Mouse (Mus musculus): ENCODE results near the gene Runx3. TPM values are rescaled to one million over a fixed set of nuclear protein-coding genes. Genes with fewer than 3 reads are reported as not detected.

Runx3 gene
- polyA plus RNA-seq, 1 experiment from 2014 or later = not detected

DNA sequence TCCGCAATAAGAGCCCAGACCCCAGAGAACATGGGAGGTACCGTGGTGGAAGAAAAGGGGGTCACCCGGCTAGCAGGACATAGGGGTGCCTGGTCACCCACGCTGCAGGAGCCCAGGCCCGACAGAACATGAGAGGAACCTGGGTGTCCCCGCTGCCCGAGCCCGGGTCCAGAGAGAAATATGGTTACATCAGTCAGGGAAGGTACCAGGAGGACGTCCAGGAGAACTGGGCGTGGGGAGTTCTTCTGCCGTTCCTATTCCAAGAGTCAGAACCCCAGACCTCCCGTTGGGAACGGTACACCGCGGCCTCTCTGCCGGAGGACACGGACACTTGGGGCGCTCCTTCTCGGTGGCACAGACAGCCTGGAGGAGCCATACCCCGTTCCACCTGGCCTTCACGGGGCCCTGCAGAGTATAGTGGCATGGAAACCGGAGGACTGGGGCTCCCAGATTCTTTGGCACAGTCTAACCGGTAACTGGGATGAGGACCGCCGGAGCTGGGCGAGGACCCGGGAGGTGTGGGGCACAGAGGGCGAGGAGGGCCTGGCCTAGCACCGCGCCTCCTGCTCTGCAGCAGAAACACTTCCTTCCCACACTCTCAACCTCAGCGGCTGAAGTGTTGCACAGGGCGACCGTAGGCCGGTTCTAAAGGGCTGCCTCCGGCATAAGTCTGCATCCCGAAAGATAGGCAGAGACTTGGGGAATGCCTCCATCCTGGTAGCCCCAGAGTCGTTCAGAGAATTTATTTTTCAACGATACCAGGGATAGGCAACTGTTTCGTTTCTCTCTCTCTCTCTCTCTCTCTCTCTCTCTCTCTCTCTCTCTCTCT, 33.0 kb downstream of the Runx3 start:
- ATAC-seq (replicated peaks) = no peak
- WGBS = 1% methylated on average over 39 of the region's 39 CpGs
- Histone ChIP-seq H3K27ac (no peak overlapping the region), H3K4me1 (peaks cover 11% of the 10 kb centered on the region; the same call in 1 of the 2 replicates), H3K9me3 (no peaks in the 10 kb centered on the region), H3K9ac (no peak overlapping the region), H3K4me3 (no peak overlapping the region), H3K36me3 (replicated peaks) (no peaks in the 10 kb centered on the region), H3K27me3 (replicated peaks) (peaks cover 92% of the 10 kb centered on the region), H3K4me2 (no peak overlapping the region)

DNA sequence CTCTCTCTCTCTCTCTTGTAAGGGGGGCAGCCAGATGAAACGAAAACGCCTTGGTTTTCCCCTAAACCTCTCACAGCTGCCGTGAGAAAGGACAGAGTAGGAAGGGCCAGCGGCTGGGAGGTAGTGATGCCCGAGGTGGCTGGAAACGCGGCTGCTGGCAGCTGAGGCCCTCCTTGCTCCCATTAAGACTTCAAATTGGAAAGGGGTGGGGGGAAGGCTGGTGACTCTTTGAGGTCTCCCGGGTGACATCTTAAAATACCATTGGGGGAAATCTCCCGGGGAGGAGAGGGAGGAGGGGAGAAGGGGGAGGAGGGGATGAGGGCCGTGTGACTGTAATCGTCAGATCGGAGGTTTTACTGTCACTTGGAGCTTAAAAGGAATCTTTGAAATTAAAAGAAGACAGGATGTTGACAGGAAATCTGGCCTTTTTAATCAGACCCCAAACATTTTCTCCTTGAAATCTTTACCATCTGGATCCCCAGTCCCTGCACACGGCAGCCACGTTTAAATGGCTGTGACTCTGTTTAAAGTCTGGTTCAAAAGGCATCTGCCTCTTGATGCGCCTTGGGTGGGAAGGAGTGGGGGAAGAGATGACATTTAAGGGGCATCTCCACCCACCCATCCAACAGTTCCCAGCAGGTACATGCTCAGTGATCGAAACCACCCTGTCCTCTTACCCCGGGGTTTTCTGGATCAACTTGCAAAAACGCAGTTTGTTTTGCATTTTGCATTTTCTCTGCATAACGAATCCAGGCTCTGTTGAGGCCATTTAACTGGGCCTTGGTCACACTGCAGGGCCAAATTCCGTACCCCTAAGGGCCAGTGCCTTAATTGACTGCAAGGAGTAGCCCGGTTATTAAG, 33.9 kb downstream of the Runx3 start:
- ATAC-seq (replicated peaks) = no peak
- H3K4me3 ChIP-seq = no peak overlapping the region
- peaks cover 92% of the 10 kb centered on the region for H3K27me3 ChIP-seq (replicated peaks)
- H3K4me2 ChIP-seq = no peak overlapping the region
- H3K9ac ChIP-seq = no peak overlapping the region
- no peak overlapping the region for H3K27ac ChIP-seq
- no peaks in the 10 kb centered on the region for H3K36me3 ChIP-seq (replicated peaks)
- under 1% methylated on average over 21 of the region's 21 CpGs for WGBS
- peaks cover 11% of the 10 kb centered on the region; the same call in 1 of the 2 replicates for H3K4me1 ChIP-seq
- H3K9me3 ChIP-seq = no peaks in the 10 kb centered on the region

DNA sequence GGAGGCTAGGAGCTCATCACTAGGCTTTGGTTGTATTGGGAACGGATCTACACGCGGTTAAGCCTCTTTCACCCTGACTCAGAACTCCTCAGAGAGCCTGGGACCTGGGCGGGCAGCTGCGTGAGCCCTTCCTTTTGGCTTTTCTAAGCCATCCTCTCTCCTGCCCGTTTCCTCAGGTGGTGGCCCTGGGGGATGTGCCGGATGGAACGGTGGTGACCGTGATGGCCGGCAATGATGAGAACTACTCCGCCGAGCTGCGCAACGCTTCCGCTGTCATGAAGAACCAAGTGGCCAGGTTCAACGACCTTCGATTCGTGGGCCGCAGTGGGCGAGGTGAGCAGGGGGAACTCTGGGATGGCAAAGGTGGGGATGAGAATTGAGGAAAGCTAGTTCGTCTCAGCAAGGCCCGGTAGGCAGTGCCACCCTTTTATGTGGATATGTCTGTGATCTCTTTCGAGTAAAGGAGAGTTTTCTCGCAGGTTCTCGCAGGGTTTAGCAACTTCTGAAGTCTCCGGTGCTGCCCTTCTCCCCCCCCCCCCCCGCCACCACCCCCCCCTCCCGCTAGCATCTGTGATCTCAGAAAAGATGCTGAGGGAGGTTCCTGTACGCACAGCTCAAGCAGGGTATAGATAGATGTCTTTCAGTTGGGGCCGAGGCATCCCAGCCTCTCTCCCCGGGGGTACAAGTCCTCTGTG, 34.8 kb downstream of the Runx3 start:
- no peak overlapping the region for H3K4me2 ChIP-seq
- no peaks in the 10 kb centered on the region for H3K9me3 ChIP-seq
- no peak for ATAC-seq (replicated peaks)
- H3K36me3 ChIP-seq (replicated peaks) = no peaks in the 10 kb centered on the region
- no peak overlapping the region for H3K4me3 ChIP-seq
- H3K4me1 ChIP-seq = peaks cover 11% of the 10 kb centered on the region; the same call in 1 of the 2 replicates
- WGBS = under 1% methylated on average over 29 of the region's 31 CpGs
- no peak overlapping the region for H3K9ac ChIP-seq
- peaks cover 89% of the 10 kb centered on the region for H3K27me3 ChIP-seq (replicated peaks)
- no peak overlapping the region for H3K27ac ChIP-seq

DNA sequence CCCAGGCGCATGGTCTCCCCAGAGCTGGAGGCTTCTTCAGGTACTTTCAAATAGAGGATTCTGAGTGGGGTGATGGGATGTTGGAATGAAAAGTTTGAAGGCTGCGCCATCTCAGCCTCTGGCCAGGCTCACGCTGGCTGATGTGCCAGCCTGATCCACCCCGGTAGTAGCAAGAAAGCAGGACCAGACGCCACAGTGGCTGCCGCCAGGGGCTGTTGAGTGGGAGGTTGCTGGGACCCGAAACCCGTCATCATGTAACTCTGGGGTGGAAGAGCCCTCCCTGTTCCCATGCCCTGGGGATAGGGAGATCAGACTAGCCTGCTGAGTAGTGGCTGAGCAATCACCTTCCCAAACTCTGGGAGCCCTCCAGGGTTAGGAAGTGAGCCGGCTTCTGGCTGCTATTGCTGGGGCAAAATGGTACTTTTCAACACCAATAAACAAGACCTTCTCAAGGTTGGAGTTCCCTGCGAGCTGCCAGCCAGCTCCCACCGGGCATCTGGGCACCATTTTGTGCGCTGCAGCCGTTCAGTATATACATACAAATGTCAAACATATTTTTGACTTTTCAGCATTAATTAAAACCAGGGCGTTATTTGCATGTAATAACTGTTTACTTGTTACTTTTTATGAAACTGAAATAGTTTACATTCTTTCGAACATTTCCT, 35.5 kb downstream of the Runx3 start:
- no peak for ATAC-seq (replicated peaks)
- Histone ChIP-seq H3K4me2 (no peak overlapping the region), H3K9me3 (no peaks in the 10 kb centered on the region), H3K27ac (no peak overlapping the region), H3K4me3 (no peak overlapping the region), H3K36me3 (replicated peaks) (no peaks in the 10 kb centered on the region), H3K4me1 (peaks cover 11% of the 10 kb centered on the region; the same call in 1 of the 2 replicates), H3K9ac (no peak overlapping the region), H3K27me3 (replicated peaks) (peaks cover 85% of the 10 kb centered on the region)
- 7% methylated on average over 15 of the region's 15 CpGs for WGBS

DNA sequence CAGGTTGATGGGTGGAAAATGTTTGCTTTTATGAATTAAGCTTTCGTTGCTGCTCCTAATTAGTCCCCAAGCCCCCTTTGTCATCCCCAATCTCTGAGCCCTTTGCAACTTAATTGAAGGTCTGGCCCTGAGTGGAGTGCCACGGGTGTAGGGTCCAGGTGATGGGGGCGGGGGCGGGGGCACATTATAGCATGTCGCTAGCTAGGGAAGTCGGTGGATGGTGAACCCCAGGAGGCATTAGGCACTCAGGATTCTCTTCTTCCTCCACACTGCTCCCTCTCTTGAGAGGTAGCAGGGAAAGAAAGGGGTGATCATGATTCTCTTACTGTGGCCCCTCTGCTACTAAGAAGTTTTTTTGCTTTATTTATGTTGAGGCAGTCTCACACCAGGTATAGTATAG, 36.1 kb downstream of the Runx3 start:
- Histone ChIP-seq H3K36me3 (replicated peaks) (no peaks in the 10 kb centered on the region), H3K27me3 (replicated peaks) (peaks cover 79% of the 10 kb centered on the region), H3K9ac (no peak overlapping the region), H3K27ac (no peak overlapping the region), H3K9me3 (no peaks in the 10 kb centered on the region), H3K4me2 (no peak overlapping the region), H3K4me1 (peaks cover 11% of the 10 kb centered on the region; the same call in 1 of the 2 replicates), H3K4me3 (no peak overlapping the region)
- 5% methylated on average over 6 of the region's 6 CpGs for WGBS
- no peak for ATAC-seq (replicated peaks)

DNA sequence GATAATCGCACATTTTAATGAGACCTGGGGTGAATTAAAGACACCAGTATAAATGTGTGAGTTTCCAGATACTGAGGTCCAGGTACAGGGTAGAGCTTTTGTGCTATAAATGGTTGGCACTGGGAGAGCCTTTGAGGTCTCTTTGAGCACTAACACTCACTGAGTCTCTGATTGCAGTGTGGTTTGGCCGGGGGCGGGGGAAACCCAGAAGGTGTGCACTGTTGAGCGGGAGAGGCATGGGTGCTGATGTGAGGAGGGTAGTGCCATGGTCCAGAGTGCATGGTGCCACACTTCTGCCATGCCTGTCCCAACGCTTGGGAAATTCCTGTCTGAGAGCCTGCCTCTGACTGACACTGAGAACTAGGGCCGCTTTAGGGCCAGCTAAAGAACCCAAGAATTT, 36.9 kb downstream of the Runx3 start:
- no peaks in the 10 kb centered on the region for H3K9me3 ChIP-seq
- H3K9ac ChIP-seq = no peak overlapping the region
- H3K4me2 ChIP-seq = no peak overlapping the region
- 5% methylated on average over 6 of the region's 6 CpGs for WGBS
- no peaks in the 10 kb centered on the region for H3K36me3 ChIP-seq (replicated peaks)
- H3K27ac ChIP-seq = no peak overlapping the region
- peaks cover 71% of the 10 kb centered on the region for H3K27me3 ChIP-seq (replicated peaks)
- H3K4me1 ChIP-seq = peaks cover 5% of the 10 kb centered on the region; the same call in 1 of the 2 replicates
- ATAC-seq (replicated peaks) = no peak
- H3K4me3 ChIP-seq = no peak overlapping the region

DNA sequence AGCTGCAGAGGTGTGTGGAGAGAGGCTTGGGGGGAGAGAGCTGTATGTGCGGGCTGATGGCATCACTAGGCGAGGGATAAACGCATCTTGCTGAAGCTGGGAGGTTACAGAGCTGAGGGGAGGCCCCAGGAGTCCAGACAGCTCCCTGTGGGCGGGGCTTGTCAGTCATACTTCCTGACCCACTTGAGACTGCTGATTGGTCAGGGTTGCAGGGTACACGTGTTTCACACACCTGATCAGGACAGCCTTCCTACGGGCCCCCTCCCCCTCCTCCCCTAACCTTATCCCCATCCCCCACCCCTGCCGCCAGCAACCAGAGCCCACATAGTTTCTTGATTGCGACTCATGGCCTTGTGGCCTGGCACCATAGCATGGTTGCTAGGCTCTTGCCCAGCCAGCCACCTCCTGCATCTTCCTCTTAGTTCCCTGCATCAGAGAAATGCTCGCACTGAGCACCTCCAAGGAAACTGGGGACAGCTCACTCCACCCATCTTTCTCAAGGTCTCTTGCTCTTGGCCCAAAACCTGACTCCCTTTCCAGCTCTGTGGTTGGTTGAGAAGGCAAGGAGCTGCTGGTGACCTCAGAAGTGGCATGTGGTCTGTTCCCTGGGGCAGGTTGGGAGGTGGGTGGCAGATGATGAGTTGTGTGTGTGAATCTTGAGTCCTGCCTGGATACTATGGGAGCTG, 38.4 kb downstream of the Runx3 start:
- WGBS = 9% methylated on average over 9 of the region's 9 CpGs
- no peak overlapping the region for H3K27ac ChIP-seq
- peaks cover 63% of the 10 kb centered on the region for H3K27me3 ChIP-seq (replicated peaks)
- no peak overlapping the region for H3K4me2 ChIP-seq
- no peak overlapping the region for H3K9ac ChIP-seq
- no peak overlapping the region for H3K4me3 ChIP-seq
- ATAC-seq (replicated peaks) = no peak; the same call in 1 of the 2 replicates
- H3K4me1 ChIP-seq = no peaks in the 10 kb centered on the region
- no peaks in the 10 kb centered on the region for H3K9me3 ChIP-seq
- H3K36me3 ChIP-seq (replicated peaks) = no peaks in the 10 kb centered on the region

DNA sequence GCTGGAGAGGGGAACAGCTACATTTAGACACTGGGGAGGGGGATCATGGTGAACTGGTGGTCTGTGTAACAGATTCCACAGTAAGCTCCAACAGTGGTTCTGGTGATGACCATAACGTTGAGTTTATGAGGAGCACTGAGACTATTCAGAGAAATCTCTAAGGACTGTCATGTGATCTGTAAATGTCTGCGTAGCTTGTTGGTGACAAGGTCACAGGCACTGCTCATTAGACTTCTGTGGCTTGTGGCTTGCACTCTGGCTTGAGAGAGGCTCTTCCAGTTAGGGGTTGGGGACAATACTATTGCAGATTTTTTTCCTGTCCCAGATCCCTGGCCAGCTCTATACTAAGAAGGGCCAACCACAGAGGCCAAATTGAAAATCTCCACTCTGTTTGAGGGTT, 39.2 kb downstream of the Runx3 start:
- H3K9ac ChIP-seq = no peak overlapping the region

DNA sequence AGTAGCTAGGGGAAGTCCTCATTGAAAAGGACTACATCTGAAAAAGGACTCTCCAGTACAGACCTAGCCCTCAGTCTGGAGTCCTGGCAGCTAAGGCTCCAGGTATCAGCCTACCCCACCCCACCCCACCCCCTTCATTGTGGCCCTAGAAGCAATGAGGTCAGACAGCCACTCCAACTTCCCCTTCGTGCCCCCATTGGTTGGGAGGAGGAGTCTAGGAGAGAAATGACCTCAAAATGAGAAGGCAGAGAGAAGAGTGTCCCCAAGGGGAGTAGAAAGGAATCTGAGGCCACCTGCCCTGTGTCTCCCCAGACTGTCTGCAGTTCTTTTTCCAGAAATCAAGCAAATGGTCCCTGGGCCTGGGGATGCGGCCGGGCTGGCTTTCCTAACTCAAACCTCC, 39.7 kb downstream of the Runx3 start:
- no peaks in the 10 kb centered on the region for H3K4me1 ChIP-seq
- H3K4me2 ChIP-seq = no peak overlapping the region
- 63% methylated on average over 3 of the region's 3 CpGs for WGBS
- no peak overlapping the region for H3K4me3 ChIP-seq
- no peak overlapping the region for H3K27ac ChIP-seq
- no peaks in the 10 kb centered on the region for H3K36me3 ChIP-seq (replicated peaks)
- H3K27me3 ChIP-seq (replicated peaks) = peaks cover 65% of the 10 kb centered on the region
- H3K9ac ChIP-seq = no peak overlapping the region
- ATAC-seq (replicated peaks) = no peak
- no peaks in the 10 kb centered on the region for H3K9me3 ChIP-seq

More for the DNA sequence above, 39.2 kb downstream of the Runx3 start:
- Histone ChIP-seq H3K4me1 (no peaks in the 10 kb centered on the region), H3K4me3 (no peak overlapping the region), H3K9me3 (no peaks in the 10 kb centered on the region), H3K4me2 (no peak overlapping the region), H3K27ac (no peak overlapping the region), H3K27me3 (replicated peaks) (peaks cover 67% of the 10 kb centered on the region), H3K36me3 (replicated peaks) (no peaks in the 10 kb centered on the region)
- ATAC-seq (replicated peaks) = no peak
- WGBS = 69% methylated on average over 2 of the region's 2 CpGs

DNA sequence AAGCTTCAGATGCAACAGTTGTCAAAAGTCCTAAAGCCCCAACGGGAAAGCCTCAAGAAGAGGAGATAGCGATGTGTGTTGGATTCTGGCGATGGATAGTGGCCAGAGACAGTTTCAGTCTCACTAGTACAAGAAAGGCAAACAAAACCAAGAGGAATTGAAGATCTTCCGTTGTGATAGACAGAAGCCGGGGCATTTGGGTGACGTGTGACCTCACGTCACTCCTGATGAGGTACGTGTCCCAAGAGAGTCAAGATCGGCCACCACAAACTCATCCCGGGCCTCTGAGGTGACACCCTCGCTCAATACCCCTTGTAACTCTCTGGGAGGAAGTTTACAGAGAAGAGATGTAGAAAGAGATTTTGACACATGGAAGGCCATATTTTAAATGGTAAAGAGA, 41.0 kb downstream of the Runx3 start:
- H3K9me3 ChIP-seq = no peaks in the 10 kb centered on the region
- ATAC-seq (replicated peaks) = no peak
- no peaks in the 10 kb centered on the region for H3K36me3 ChIP-seq (replicated peaks)
- no peak overlapping the region for H3K9ac ChIP-seq
- WGBS = 87% methylated on average over 11 of the region's 11 CpGs
- no peak overlapping the region for H3K27ac ChIP-seq
- H3K4me1 ChIP-seq = peaks cover 3% of the 10 kb centered on the region; the same call in 1 of the 2 replicates
- peaks cover 61% of the 10 kb centered on the region for H3K27me3 ChIP-seq (replicated peaks)
- no peak overlapping the region for H3K4me2 ChIP-seq
- no peak overlapping the region for H3K4me3 ChIP-seq

DNA sequence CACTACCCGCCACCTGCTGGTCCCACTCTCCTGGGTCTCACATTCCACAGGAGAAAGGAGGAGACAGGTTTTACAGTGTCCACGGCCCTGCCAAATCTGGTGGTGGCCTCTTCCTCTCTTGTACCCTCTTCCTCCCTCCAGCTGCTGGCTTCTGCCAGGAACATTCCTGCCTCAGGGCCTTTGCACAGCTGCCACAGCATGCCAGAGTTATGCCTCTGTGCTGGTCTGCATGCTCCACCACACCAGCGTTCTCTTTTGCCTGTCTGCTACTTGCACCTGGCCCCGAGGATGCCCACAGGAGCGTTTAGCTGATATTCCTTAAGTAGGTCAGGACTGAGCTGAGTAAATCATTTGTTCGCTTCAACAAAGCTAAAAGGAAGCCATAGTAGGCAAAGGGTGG, 45.3 kb downstream of the Runx3 start:
- 62% methylated on average over 6 of the region's 6 CpGs for WGBS
- Histone ChIP-seq H3K27ac (no peak overlapping the region), H3K4me2 (no peak overlapping the region), H3K9me3 (no peaks in the 10 kb centered on the region), H3K9ac (no peak overlapping the region), H3K4me3 (no peak overlapping the region), H3K36me3 (replicated peaks) (no peaks in the 10 kb centered on the region), H3K4me1 (peaks cover 14% of the 10 kb centered on the region), H3K27me3 (replicated peaks) (peaks cover 56% of the 10 kb centered on the region)
- no peak for ATAC-seq (replicated peaks)

Measured in midbrain, embryonic 15.5 days (tissue).